Mouse (Mus musculus) forebrain, postnatal 0 days (tissue): ENCODE data around the gene Wdfy1. TPM values are rescaled to one million over a fixed set of nuclear protein-coding genes. Genes with fewer than 3 reads are reported as not detected.

ENCODE experiments used
- ATAC-seq: fragments of 200-750 bp; cut with Nextera tagmentation; 2 replicates; pipeline ENCODE4 v1.8.0; 2017; ENCODE audit warnings: mild to moderate bottlenecking, moderate library complexity
- DNase-seq: peaks from one replicate; pipeline ENCODE4 v3.0.0-alpha.2; 2015
- H3K27ac ChIP-seq: fragments of 300-500 bp; sonication (generic); 2 replicates; pipeline ENCODE4 v1.5.1; 2014; ENCODE audit warnings: low read depth, mild to moderate bottlenecking, antibody characterized with exemption, low read length, moderate library complexity, mixed read lengths
- H3K27me3 ChIP-seq: fragments of 300-500 bp; sonication (generic); 2 replicates; pipeline ENCODE4 v1.6.1; 2014; ENCODE audit warnings: mild to moderate bottlenecking, low read length, mixed read lengths; ENCODE audit not compliant: insufficient read depth
- H3K36me3 ChIP-seq: fragments of 300-500 bp; sonication (generic); 2 replicates; pipeline ENCODE4 v1.6.1; 2014; ENCODE audit warnings: mild to moderate bottlenecking, moderate library complexity; ENCODE audit not compliant: insufficient read depth
- H3K4me1 ChIP-seq: fragments of 300-500 bp; sonication (generic); 2 replicates; pipeline ENCODE4 v1.6.1; 2014; ENCODE audit warnings: antibody characterized with exemption; ENCODE audit not compliant: insufficient read depth
- H3K4me2 ChIP-seq: fragments of 300-500 bp; sonication (generic); 2 replicates; pipeline ENCODE4 v1.6.1; 2014; ENCODE audit warnings: low read depth, mild to moderate bottlenecking, moderate library complexity
- H3K4me3 ChIP-seq: fragments of 300-500 bp; sonication (generic); 2 replicates; pipeline ENCODE4 v1.5.1; 2014; ENCODE audit warnings: low read depth, low read length, mixed read lengths
- H3K9ac ChIP-seq: fragments of 300-500 bp; sonication (generic); 2 replicates; pipeline ENCODE4 v1.6.1; 2014; ENCODE audit warnings: mild to moderate bottlenecking
- H3K9me3 ChIP-seq: fragments of 300-500 bp; sonication (generic); 2 replicates; pipeline ENCODE4 v1.6.1; 2016; ENCODE audit warnings: low read length
- CTCF ChIP-seq: sonication (generic); IDR thresholded peaks from 2 replicates; pipeline ENCODE4 v1.5.1; 2016; ENCODE audit warnings: antibody characterized with exemption, control low read depth, low read depth
- WGBS: fragments of 180-500 bp; shearing (Covaris S2); extraction: QIAGEN DNeasy Blood & Tissue Kit; methylation state at CpG from one replicate; pipeline ENCODE4 v1.1.7; 2014; 5-methylcytosine and 5-hydroxymethylcytosine counted together
- polyA plus RNA-seq: library from polyadenylated mRNA; unstranded; fragments of >200 nt; fragmentation: Nextera tagmentation; extraction: Ambion mirVana; gene quantifications from 2 replicates; pipeline ENCODE4 v1.2.1, GENCODE M21; 2015
- total RNA-seq: library from RNA; depleted of rRNA; stranded (reverse); fragments of >200 nt; gene quantifications from 2 replicates; pipeline ENCODE4 v1.2.3, GENCODE M21; 2014

The Wdfy1 gene
- total and polyA plus RNA-seq, 2 experiments from 2014 or later: 72.8 to 90.1 TPM

DNA sequence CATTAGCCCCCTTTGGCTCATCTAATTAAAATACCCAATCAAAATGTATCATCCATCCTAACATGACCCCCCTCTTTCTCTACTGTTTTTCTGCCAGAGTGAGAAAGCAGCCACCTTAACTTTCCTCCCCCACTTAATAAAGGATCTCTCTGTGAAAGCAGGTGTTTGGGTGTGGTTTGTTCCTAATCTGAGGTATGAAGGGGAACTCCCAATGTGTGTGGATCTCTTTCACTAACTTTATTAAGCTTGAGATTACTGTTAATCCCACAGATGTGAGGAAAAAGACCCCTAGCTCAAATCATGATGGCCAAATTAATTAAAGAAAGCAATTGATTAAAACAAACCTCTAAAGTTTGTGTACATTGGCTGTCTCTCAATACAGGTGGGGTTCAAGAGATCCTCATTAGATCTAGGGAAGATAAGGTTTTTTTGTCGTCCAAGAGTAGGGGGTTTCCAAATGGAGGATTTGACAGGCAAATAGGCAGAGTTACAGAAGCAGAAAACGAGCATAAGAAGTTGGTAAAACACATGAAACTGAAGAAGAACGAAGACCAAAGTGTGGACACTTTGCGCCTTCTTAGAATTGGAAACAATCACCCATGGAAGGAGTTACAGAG, 1.7 kb downstream of the Wdfy1 start:
- no peak overlapping the region for H3K4me2 ChIP-seq
- peaks cover 8% of the 10 kb centered on the region for H3K36me3 ChIP-seq
- no peak for TF ChIP-seq CTCF
- no peaks in the 10 kb centered on the region for H3K9me3 ChIP-seq
- 81% methylated on average over 4 of the region's 4 CpGs for WGBS
- no peak for DNase-seq
- no peak overlapping the region for H3K9ac ChIP-seq
- no peak overlapping the region for H3K4me3 ChIP-seq
- 0 out of 2 replicates have a peak, but pooled peaks cover 5% of the 10 kb centered on the region for H3K4me1 ChIP-seq
- no peaks in the 10 kb centered on the region for H3K27me3 ChIP-seq
- H3K27ac ChIP-seq: no peak overlapping the region
- no peak for ATAC-seq

DNA sequence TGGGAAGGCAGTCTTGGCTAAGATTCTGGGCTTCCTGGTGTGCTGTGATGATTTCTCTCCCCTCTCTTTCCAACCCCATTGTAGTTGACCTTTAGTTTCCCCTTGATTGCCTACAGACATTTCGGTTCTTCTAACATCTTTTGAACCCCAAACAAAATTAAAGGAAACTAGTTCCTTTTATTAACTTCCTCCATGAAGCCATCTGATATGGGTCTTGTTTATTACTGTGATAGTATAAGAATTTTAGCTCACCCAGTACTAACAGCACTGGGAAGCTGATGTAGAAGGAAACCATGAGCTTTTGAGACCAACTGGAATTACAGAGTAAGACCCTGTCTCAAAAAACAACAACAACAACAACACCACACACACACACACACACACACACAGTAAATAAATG, 7.7 kb downstream of the Wdfy1 start:
- no peaks in the 10 kb centered on the region for H3K36me3 ChIP-seq
- WGBS: 58% methylated on average over 1 of the region's 1 CpGs
- H3K4me2 ChIP-seq: no peak overlapping the region
- H3K27ac ChIP-seq: no peak overlapping the region
- ATAC-seq (no peak), DNase-seq (no peak)
- H3K27me3 ChIP-seq: no peaks in the 10 kb centered on the region
- H3K4me3 ChIP-seq: no peak overlapping the region
- H3K4me1 ChIP-seq: no peaks in the 10 kb centered on the region
- no peaks in the 10 kb centered on the region for H3K9me3 ChIP-seq
- TF ChIP-seq CTCF: no peak
- H3K9ac ChIP-seq: no peak overlapping the region

DNA sequence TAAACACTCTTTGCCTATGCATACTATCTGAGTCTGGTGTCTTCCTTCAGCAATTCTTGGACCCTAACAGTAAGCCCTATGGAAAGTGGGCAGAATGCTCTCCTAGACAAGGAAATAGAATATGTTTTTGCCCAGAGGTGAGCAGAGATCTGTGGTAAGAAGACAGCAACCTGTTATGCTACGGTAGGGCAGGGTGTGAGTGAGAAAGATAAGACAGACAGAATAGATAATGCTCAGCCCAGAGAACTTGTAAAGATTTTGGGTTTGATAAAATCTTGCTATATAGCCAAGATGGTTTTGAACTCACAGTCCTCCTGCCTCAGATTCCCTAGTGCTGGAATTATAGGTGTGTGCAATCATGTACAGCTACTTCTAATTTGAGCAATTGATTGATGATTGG, 11.5 kb downstream of the Wdfy1 start:
- no peak overlapping the region for H3K9ac ChIP-seq
- no peak for TF ChIP-seq CTCF
- no peaks in the 10 kb centered on the region for H3K36me3 ChIP-seq

DNA sequence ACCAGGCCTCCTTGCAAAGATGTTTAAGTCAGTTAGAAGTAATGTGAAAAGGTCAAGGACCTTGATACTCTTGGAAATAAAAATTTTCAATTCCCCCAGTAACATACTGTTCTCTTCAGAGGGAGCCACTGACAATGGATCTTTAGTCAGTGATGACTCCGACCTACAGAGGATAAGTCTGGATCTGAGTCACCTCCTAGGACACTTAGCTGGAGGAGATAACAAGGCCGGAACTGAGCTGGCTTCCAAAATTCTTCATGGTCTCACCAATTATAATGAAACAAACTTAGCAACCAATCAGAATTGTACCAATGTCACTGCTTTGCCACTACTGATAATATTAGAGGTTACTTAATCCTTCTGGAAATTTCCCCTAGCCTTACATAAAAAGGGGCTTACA, 11.9 kb downstream of the Wdfy1 start:
- Histone ChIP-seq H3K4me3 (no peak overlapping the region), H3K4me2 (no peak overlapping the region), H3K9me3 (no peaks in the 10 kb centered on the region), H3K9ac (no peak overlapping the region), H3K36me3 (no peaks in the 10 kb centered on the region), H3K4me1 (peaks cover 21% of the 10 kb centered on the region), H3K27ac (no peak overlapping the region), H3K27me3 (no peaks in the 10 kb centered on the region)
- ATAC-seq (no peak), DNase-seq (no peak)
- TF ChIP-seq CTCF: no peak
- WGBS: 91% methylated on average over 2 of the region's 2 CpGs

More for the DNA sequence above, 11.5 kb downstream of the Wdfy1 start:
- Histone ChIP-seq H3K4me3 (no peak overlapping the region), H3K9me3 (no peaks in the 10 kb centered on the region), H3K27ac (no peak overlapping the region), H3K27me3 (no peaks in the 10 kb centered on the region), H3K4me2 (no peak overlapping the region), H3K4me1 (peaks cover 18% of the 10 kb centered on the region)
- no peak for DNase-seq
- no peak for ATAC-seq
- WGBS: 93% methylated on average over 1 of the region's 1 CpGs

DNA sequence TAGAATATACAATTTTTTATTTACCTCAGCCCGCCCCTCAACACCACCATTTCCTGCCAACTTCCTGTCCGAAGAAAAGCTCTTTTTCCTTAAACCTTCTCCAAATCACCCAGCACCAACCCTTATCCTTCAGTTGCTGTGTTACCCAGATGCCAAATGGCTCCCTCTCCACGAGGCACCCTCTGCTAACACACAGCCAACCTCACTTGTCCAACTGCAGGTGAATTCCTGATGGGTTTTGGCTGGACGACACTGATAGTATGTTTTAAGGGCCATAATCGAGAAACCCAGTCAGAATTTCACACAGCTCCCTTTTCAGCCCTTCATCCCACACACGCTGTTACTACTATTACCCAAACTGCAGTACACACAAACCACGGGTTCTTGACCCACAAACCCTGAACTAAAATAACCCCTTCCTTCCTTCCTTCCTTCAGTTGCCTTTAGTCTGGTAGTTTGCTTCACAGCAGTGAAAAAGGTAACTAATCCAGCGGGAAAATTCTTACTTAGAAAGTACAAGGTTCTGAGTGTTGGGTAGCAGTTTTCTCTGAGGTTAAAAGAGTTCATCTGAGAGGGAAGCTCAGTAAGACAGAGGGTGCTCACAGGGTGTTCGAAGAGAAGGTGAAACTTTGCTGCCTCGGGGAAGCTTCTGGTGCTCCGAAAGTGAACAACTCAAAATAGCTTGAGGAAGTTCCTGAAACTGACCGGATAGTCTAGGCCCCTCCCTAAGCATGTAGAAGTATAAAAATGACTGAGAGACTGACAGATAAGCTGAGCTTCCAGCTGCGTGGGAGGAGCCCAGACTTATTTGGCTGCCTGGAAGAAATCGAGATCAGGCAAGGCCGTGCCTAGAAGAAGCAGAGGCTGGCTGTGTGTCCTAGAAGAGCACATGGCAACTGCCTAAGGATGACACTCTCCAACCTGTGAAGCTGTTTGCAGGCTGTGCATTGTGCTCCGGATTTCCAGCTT, 13.4 kb downstream of the Wdfy1 start:
- Histone ChIP-seq H3K4me1 (peaks cover 24% of the 10 kb centered on the region), H3K9ac (peak overlapping the region; percentile 85), H3K36me3 (no peaks in the 10 kb centered on the region), H3K4me2 (peak overlapping the region; percentile 92), H3K4me3 (peak overlapping the region; percentile 87), H3K27ac (no peak overlapping the region), H3K9me3 (no peaks in the 10 kb centered on the region), H3K27me3 (no peaks in the 10 kb centered on the region)
- ATAC-seq: no peak
- no peak for DNase-seq
- no peak for TF ChIP-seq CTCF
- 59% methylated on average over 16 of the region's 16 CpGs for WGBS

DNA sequence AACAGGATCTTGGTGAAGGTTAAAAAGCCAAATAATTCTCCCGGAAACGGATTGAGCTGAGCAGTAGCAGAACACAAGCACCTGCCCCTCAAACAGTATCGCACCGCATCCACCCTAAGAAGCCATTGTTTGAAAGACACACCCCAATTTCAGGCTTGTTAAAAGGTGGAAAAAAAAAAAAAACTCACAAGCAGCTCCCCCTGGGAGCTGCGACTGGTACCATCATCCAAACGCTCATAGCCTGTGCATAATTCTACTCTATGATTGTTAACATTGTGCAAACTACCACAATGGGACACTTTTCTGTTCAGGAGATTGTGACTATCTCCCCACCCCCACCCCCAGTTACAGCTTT, 14.0 kb downstream of the Wdfy1 start:
- no peak for DNase-seq
- peaks cover 24% of the 10 kb centered on the region for H3K4me1 ChIP-seq
- peak overlapping the region; percentile 85 for H3K9ac ChIP-seq
- no peaks in the 10 kb centered on the region for H3K36me3 ChIP-seq
- under 1% methylated on average over 6 of the region's 6 CpGs for WGBS
- peak overlapping the region; percentile 92 for H3K4me2 ChIP-seq
- H3K27ac ChIP-seq: no peak overlapping the region
- no peak for TF ChIP-seq CTCF
- H3K9me3 ChIP-seq: no peaks in the 10 kb centered on the region
- H3K4me3 ChIP-seq: peak overlapping the region; percentile 87
- ATAC-seq: peak; percentile 64
- H3K27me3 ChIP-seq: no peaks in the 10 kb centered on the region
